Mouse (Mus musculus): ENCODE data around the gene Ccdc78. TPM values are rescaled to one million over a fixed set of nuclear protein-coding genes. Genes with fewer than 3 reads are reported as not detected.

Gene Ccdc78
- total and polyA plus RNA-seq, 2 experiments from 2014 or later = 0.10 to 1.2 TPM

DNA sequence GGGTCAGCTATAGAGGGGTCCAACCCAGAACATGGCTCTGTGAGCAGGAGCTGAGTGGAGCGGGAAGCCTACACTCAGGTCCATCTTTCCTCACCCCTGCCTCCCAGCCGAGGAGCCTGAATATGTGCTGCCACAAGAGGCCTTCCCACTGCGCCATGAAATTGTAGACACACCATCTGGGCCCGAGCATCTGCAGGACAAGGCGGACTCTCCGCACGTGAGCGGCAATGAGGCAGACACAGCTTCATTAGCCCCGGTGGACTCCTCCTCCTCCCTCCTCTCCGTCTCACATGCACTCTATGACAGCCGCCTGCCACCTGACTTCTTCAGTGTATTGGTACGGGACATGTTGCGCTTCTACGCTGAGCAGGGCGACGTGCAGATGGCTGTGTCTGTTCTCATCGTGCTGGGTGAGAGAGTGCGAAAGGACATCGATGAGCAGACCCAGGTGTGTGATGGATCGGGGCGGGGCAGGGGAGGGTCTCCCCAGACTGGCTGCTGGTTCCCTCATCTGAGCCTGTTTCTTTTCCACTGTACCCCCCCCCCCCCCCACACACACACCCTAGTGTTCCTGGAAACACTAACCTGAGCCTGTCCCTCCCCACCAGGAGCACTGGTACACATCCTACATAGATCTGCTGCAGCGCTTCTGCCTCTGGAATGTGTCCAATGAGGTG lies 41.3 kb downstream of the Ccdc78 start:
- Histone ChIP-seq H3K27me3 (ENCODE audit: insufficient read depth, low read length) (no peaks in the 10 kb centered on the region), H3K4me3 (ENCODE audit: low read length) (no peak overlapping the region), H3K4me2 (ENCODE audit: low read depth, low read length) (no peak overlapping the region), H3K9me3 (ENCODE audit: low read length) (no peaks in the 10 kb centered on the region), H3K9ac (replicated peaks; ENCODE audit: low read length) (peak overlapping the region; percentile 80; the same call in 1 of the 2 replicates), H3K4me1 (ENCODE audit: insufficient read depth, low read length) (peaks cover 35% of the 10 kb centered on the region), H3K27ac (peak overlapping the region; percentile 96; the same call in 1 of the 2 replicates), H3K36me3 (ENCODE audit: insufficient read depth, low read length) (peaks cover 25% of the 10 kb centered on the region; the same call in 1 of the 2 replicates)
- 86% methylated on average over 22 of the region's 22 CpGs for WGBS
- no peak for ATAC-seq
- DNase-seq (ENCODE audit: low spot score) = no peak
- no peak for TF ChIP-seq CTCF (IDR thresholded peaks at IDR 0.05; ENCODE audit: low read depth)

DNA sequence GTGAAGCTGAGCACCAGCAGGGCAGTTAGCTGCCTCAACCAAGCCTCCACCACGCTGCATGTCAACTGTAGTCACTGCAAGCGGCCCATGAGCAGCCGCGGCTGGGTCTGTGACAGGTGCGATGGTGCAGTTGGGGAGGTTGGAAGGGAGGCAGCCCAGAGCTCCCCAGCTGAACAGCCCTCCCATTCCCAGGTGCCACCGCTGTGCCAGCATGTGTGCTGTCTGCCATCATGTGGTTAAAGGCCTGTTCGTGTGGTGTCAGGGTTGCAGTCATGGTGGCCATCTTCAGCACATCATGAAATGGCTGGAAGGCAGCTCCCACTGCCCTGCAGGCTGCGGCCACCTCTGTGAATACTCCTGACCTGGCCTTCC lies 41.8 kb downstream of the Ccdc78 start:
- ATAC-seq = no peak
- H3K27ac ChIP-seq = peak overlapping the region; percentile 96
- TF ChIP-seq CTCF (IDR thresholded peaks at IDR 0.05; ENCODE audit: low read depth) = no peak
- peaks cover 25% of the 10 kb centered on the region; the same call in 1 of the 2 replicates for H3K36me3 ChIP-seq (ENCODE audit: insufficient read depth, low read length)
- H3K4me2 ChIP-seq (ENCODE audit: low read depth, low read length) = peak overlapping the region; percentile 80
- no peak for DNase-seq (ENCODE audit: low spot score)
- no peaks in the 10 kb centered on the region for H3K9me3 ChIP-seq (ENCODE audit: low read length)
- 75% methylated on average over 8 of the region's 8 CpGs for WGBS
- peak overlapping the region; percentile 46 for H3K4me3 ChIP-seq (ENCODE audit: low read length)
- H3K4me1 ChIP-seq (ENCODE audit: insufficient read depth, low read length) = peaks cover 35% of the 10 kb centered on the region
- H3K27me3 ChIP-seq (ENCODE audit: insufficient read depth, low read length) = no peaks in the 10 kb centered on the region
- H3K9ac ChIP-seq (replicated peaks; ENCODE audit: low read length) = peak overlapping the region; percentile 80

GRCm38 (mm10) chr17:25828712-25829557 lies 42.6 kb downstream of the Ccdc78 start, which contains the start of gene Jmjd8:
Gene Jmjd8 (plus strand): TSS chr17:25828867.
- H3K27ac ChIP-seq = peak within 1 kb of the TSS; percentile 96
- DNase-seq (ENCODE audit: low spot score) (peak; percentile 94), ATAC-seq (peak; percentile 67)
- peak within 1 kb of the TSS; percentile 80 for H3K4me2 ChIP-seq (ENCODE audit: low read depth, low read length)
- TF ChIP-seq CTCF (IDR thresholded peaks at IDR 0.05; ENCODE audit: low read depth) = peak; percentile 72
- H3K9ac ChIP-seq (replicated peaks; ENCODE audit: low read length) = peak within 1 kb of the TSS; percentile 80
- peaks cover 34% of the 10 kb centered on the region for H3K4me1 ChIP-seq (ENCODE audit: insufficient read depth, low read length)
- WGBS = under 1% methylated on average over 32 of the region's 32 CpGs
- peak within 1 kb of the TSS; percentile 46 for H3K4me3 ChIP-seq (ENCODE audit: low read length)
- H3K27me3 ChIP-seq (ENCODE audit: insufficient read depth, low read length) = no peaks in the 10 kb centered on the region
- H3K36me3 ChIP-seq (ENCODE audit: insufficient read depth, low read length) = peaks cover 25% of the 10 kb centered on the region; the same call in 1 of the 2 replicates
- H3K9me3 ChIP-seq (ENCODE audit: low read length) = no peaks in the 10 kb centered on the region

- peak overlapping the region; percentile 80 for H3K9ac ChIP-seq (replicated peaks; ENCODE audit: low read length)
- no peak for DNase-seq (ENCODE audit: low spot score)
- no peak for ATAC-seq
- no peaks in the 10 kb centered on the region for H3K9me3 ChIP-seq (ENCODE audit: low read length)
- WGBS = 34% methylated on average over 8 of the region's 8 CpGs
- H3K4me2 ChIP-seq (ENCODE audit: low read depth, low read length) = peak overlapping the region; percentile 80
- H3K4me1 ChIP-seq (ENCODE audit: insufficient read depth, low read length) = peaks cover 34% of the 10 kb centered on the region
- no peaks in the 10 kb centered on the region for H3K27me3 ChIP-seq (ENCODE audit: insufficient read depth, low read length)
- TF ChIP-seq CTCF (IDR thresholded peaks at IDR 0.05; ENCODE audit: low read depth) = no peak
- H3K4me3 ChIP-seq (ENCODE audit: low read length) = peak overlapping the region; percentile 46
- H3K36me3 ChIP-seq (ENCODE audit: insufficient read depth, low read length) = peaks cover 25% of the 10 kb centered on the region; the same call in 1 of the 2 replicates
- H3K27ac ChIP-seq = peak overlapping the region; percentile 96
Observed at GRCm38 (mm10) chr17:25829558-25830017, 43.2 kb downstream of the Ccdc78 start.

DNA sequence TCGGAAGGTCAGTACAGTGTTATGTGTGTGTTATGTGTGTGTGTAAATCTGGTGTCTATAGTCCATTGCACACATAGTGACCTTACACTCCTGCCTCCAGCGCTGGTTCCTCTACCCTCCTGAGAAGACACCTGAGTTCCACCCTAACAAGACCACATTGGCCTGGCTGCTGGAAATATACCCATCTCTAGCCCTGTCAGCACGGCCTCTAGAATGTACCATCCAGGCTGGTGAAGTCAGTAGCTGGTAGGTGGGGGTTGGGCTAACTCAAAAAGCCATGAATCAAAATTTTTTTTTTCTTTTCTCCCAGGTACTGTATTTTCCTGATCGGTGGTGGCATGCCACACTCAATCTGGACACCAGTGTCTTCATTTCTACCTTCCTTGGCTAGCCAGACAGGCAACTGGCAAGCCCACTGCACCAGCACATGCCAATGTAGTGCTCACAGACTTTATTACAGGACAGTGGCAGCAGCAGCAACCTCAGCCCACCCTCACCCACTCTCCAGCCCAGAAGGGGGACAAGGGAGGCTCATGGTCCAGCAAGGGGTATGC lies 43.9 kb downstream of the Ccdc78 start:
- Histone ChIP-seq H3K4me3 (ENCODE audit: low read length) (peak overlapping the region; percentile 46; the same call in 1 of the 2 replicates), H3K4me2 (ENCODE audit: low read depth, low read length) (peak overlapping the region; percentile 80; the same call in 1 of the 2 replicates), H3K27me3 (ENCODE audit: insufficient read depth, low read length) (no peaks in the 10 kb centered on the region), H3K27ac (no peak overlapping the region), H3K36me3 (ENCODE audit: insufficient read depth, low read length) (peaks cover 25% of the 10 kb centered on the region; the same call in 1 of the 2 replicates), H3K9ac (replicated peaks; ENCODE audit: low read length) (no peak overlapping the region), H3K9me3 (ENCODE audit: low read length) (no peaks in the 10 kb centered on the region), H3K4me1 (ENCODE audit: insufficient read depth, low read length) (peaks cover 35% of the 10 kb centered on the region)
- no peak for TF ChIP-seq CTCF (IDR thresholded peaks at IDR 0.05; ENCODE audit: low read depth)
- WGBS = 84% methylated on average over 4 of the region's 4 CpGs
- ATAC-seq (no peak), DNase-seq (ENCODE audit: low spot score) (no peak)

DNA sequence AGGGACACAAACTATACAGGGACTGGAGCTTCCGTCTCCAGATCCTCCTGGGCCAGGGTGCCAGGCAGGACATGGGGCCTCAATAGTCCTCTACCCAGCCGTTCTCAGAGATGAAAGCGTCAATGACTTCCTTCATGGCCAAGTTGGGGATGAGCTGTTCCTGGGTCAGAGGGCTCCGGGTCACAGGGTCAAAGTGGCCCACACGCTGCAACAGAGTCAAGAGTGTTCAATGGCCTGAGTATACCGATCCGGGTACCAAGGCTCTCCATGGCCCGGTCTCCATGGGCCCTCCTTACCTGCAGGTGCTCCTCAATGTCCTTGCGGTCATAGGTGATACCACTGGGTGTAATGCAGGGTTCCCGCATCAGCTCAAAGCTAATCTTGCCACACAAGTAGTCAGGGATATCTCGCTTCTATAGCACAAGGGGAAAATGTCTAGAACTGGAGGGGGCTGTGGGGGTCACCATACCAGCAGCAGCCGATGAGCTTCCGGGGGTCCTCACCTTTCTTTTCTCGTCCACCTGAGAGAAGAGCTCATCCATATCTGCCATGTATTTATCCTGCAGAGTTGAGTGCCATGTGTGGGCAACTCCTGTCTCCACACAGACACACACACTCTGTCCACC lies 44.5 kb downstream of the Ccdc78 start:
- no peak for TF ChIP-seq CTCF (IDR thresholded peaks at IDR 0.05; ENCODE audit: low read depth)
- no peak for DNase-seq (ENCODE audit: low spot score)
- H3K9ac ChIP-seq (replicated peaks; ENCODE audit: low read length) = no peak overlapping the region
- H3K27ac ChIP-seq = no peak overlapping the region
- WGBS = 86% methylated on average over 14 of the region's 14 CpGs
- H3K36me3 ChIP-seq (ENCODE audit: insufficient read depth, low read length) = peaks cover 25% of the 10 kb centered on the region; the same call in 1 of the 2 replicates
- no peaks in the 10 kb centered on the region for H3K9me3 ChIP-seq (ENCODE audit: low read length)
- no peak overlapping the region for H3K4me3 ChIP-seq (ENCODE audit: low read length)
- H3K27me3 ChIP-seq (ENCODE audit: insufficient read depth, low read length) = no peaks in the 10 kb centered on the region
- H3K4me2 ChIP-seq (ENCODE audit: low read depth, low read length) = peak overlapping the region; percentile 80; the same call in 1 of the 2 replicates
- H3K4me1 ChIP-seq (ENCODE audit: insufficient read depth, low read length) = peaks cover 41% of the 10 kb centered on the region
- ATAC-seq = no peak
